Mouse (Mus musculus) stomach, embryonic 14.5 days (tissue): ENCODE measurements around the gene Mttp. TPM values are rescaled to one million over a fixed set of nuclear protein-coding genes. Genes with fewer than 3 reads are reported as not detected.

Experiments used
- ATAC-seq: fragments of 200-750 bp; cut with Nextera tagmentation; 2 replicates; pipeline ENCODE4 v1.8.0; 2017; ENCODE audit warnings: low read depth, moderate TSS enrichment; ENCODE audit not compliant: insufficient number of reproducible peaks, insufficient read depth, low FRiP score
- H3K27ac ChIP-seq: fragments of 300-500 bp; sonication (generic); 2 replicates; pipeline ENCODE4 v1.5.1; 2014; ENCODE audit warnings: mild to moderate bottlenecking, low read length, moderate library complexity, mixed read lengths
- H3K27me3 ChIP-seq: fragments of 300-500 bp; sonication (generic); 2 replicates; pipeline ENCODE4 v1.6.1; 2014; ENCODE audit warnings: low read length, control low read depth, mixed read lengths; ENCODE audit not compliant: control insufficient read depth, insufficient read depth
- H3K36me3 ChIP-seq: fragments of 300-500 bp; sonication (generic); 2 replicates; pipeline ENCODE4 v1.6.1; 2014; ENCODE audit warnings: mild to moderate bottlenecking, control low read depth, low read length, moderate library complexity, mixed read lengths; ENCODE audit not compliant: control insufficient read depth, insufficient read depth
- H3K4me1 ChIP-seq: fragments of 300-500 bp; sonication (generic); 2 replicates; pipeline ENCODE4 v1.6.1; 2014; ENCODE audit warnings: low read length, control low read depth, mixed read lengths; ENCODE audit not compliant: control insufficient read depth, insufficient read depth
- H3K4me2 ChIP-seq: fragments of 300-500 bp; sonication (generic); replicated peaks from 2 replicates; pipeline ENCODE4 v1.6.1; 2014; ENCODE audit warnings: low read depth, low read length, control low read depth
- H3K4me3 ChIP-seq: fragments of 300-500 bp; sonication (generic); 2 replicates; pipeline ENCODE4 v1.5.1; 2014; ENCODE audit warnings: low read depth, low read length, control low read depth
- H3K9ac ChIP-seq: fragments of 300-500 bp; sonication (generic); replicated peaks from 2 replicates; pipeline ENCODE4 v1.6.1; 2014; ENCODE audit warnings: low read depth, mild to moderate bottlenecking, control low read depth, low read length, moderate library complexity, mixed read lengths
- H3K9me3 ChIP-seq: fragments of 300-500 bp; sonication (generic); 2 replicates; pipeline ENCODE4 v1.6.1; 2016; ENCODE audit warnings: low read depth, low read length, control low read depth; ENCODE audit not compliant: control insufficient read depth
- WGBS: fragments of 180-500 bp; shearing (Covaris S2); extraction: QIAGEN DNeasy Blood & Tissue Kit; methylation state at CpG from one replicate; pipeline ENCODE4 v1.1.7; 2014; 5-methylcytosine and 5-hydroxymethylcytosine counted together
- polyA plus RNA-seq: library from polyadenylated mRNA; unstranded; fragments of >200 nt; fragmentation: Nextera tagmentation; extraction: Ambion mirVana; gene quantifications from 2 replicates; pipeline ENCODE4 v1.2.1, GENCODE M21; 2014

Gene Mttp
- polyA plus RNA-seq, 1 experiment from 2014 or later, result 8.8 TPM

DNA sequence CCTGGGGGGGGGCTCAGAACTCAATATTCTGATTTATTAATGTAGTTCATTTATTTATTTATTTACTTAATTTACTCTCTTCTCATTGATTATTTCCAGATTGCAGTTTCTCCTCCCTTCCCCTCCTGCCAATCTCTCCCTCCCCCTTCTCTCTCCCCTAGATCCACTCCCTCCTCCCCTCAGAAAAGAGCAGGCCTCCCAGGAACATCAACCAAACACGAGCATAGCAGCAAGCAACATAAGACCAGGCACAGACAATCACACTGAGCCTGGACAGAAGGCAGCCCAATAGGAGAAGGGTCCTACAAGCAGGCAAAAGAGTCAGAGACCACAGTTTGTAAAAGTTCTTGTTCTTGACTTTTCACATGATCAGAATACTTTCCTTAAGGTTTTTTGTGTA lies 73.8 kb downstream of the Mttp start:
- no peak for ATAC-seq
- Histone ChIP-seq H3K9me3 (no peaks in the 10 kb centered on the region), H3K4me1 (0 out of 2 replicates have a peak, but pooled peaks cover 4% of the 10 kb centered on the region), H3K36me3 (no peaks in the 10 kb centered on the region), H3K9ac (no peak overlapping the region), H3K4me3 (no peak overlapping the region), H3K27me3 (no peaks in the 10 kb centered on the region), H3K27ac (no peak overlapping the region), H3K4me2 (no peak overlapping the region)
- WGBS, result 20% methylated on average over 1 of the region's 1 CpGs

DNA sequence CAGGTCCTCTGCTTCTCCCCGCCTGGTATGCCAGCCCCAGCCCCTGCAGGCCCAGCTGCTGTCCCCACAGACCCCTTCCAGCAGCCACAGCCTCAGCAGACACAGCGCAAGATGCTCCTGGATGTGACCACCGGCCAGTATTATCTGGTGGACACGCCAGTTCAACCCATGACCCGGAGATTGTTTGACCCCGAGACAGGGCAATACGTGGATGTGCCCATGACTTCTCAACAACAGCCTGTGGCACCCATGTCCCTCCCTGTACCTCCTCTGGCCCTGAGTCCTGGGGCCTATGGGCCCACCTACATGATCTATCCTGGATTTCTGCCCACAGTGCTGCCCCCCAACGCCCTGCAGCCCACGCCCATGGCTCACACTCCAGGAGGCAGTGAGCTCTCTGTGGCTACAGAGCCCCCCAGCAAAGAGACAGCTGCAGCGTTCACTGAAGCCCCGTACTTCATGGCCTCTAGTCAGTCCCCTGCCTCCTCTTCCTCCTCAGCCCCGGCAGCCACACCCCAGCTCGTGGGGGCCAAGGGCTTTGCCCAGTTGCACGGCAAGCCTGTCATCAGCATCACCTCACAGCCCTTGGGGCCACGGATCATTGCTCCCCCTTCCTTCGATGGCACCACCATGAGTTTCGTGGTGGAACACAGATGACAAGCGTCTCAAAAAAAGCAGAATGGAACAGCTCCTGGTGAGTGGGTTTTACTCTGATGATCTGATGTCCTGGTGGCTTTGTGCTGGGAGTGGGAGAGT lies 74.8 kb downstream of the Mttp start:
- H3K36me3 ChIP-seq, result no peaks in the 10 kb centered on the region
- no peak overlapping the region for H3K4me2 ChIP-seq
- no peaks in the 10 kb centered on the region for H3K27me3 ChIP-seq
- no peak for ATAC-seq
- H3K4me1 ChIP-seq, result peaks cover 9% of the 10 kb centered on the region; the same call in 1 of the 2 replicates
- H3K9ac ChIP-seq, result no peak overlapping the region
- WGBS, result 82% methylated on average over 18 of the region's 18 CpGs
- no peaks in the 10 kb centered on the region for H3K9me3 ChIP-seq
- no peak overlapping the region for H3K27ac ChIP-seq
- no peak overlapping the region for H3K4me3 ChIP-seq

DNA sequence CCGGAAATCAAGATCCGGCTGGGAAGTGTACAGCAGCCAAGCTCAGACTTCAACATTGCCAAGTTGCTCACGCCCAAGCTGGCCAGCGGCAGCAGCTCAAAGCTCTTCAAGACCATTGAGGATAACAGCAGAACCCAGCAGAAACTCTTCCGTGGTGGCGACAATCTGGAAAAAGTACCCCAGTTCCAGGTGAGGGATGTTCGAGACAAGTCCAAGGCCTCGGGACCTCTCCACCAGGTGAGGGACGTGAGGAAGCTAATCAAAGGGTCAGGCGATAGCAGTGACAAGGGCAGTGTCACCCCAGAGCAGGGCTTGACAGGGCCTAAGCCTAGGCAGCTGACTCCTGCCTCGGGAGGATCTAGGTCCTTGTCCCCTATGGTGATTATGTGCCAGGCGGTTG lies 76.7 kb downstream of the Mttp start:
- no peak overlapping the region for H3K4me3 ChIP-seq
- no peaks in the 10 kb centered on the region for H3K27me3 ChIP-seq
- 93% methylated on average over 12 of the region's 12 CpGs for WGBS
- no peak for ATAC-seq
- no peak overlapping the region for H3K27ac ChIP-seq
- H3K9ac ChIP-seq, result no peak overlapping the region
- no peaks in the 10 kb centered on the region for H3K36me3 ChIP-seq
- H3K9me3 ChIP-seq, result no peaks in the 10 kb centered on the region
- no peak overlapping the region for H3K4me2 ChIP-seq
- H3K4me1 ChIP-seq, result peaks cover 19% of the 10 kb centered on the region; the same call in 1 of the 2 replicates

DNA sequence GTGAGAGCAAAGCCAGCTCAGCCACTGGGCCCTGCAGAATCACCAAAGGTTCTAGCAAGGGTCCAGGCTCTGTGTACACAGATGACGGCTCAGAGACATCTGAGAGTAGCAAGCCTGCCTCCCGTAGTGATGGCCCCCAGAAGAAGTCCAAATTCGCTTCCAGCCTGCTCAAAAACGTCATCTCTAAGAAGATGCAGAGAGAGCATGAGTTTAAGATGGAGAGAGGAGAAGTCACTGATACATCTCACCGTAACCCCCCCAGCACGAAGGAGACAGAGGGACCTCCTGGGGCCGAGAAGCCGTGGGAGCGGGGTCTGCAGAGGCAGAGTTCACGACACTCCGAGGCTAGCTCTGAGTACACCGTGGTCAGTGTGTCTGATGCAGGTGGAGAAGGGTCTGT lies 77.5 kb downstream of the Mttp start, which contains the start of gene Gm5105:
Gene Gm5105, minus strand, starts transcription at position 101 of the 400 bp plus-strand sequence.
- WGBS, result 87% methylated on average over 12 of the region's 12 CpGs
- H3K4me3 ChIP-seq, result no peak within 1 kb of the TSS
- no peak within 1 kb of the TSS for H3K27ac ChIP-seq
- H3K36me3 ChIP-seq, result no peaks in the 10 kb centered on the region
- H3K9me3 ChIP-seq, result no peaks in the 10 kb centered on the region
- H3K27me3 ChIP-seq, result no peaks in the 10 kb centered on the region
- peaks cover 19% of the 10 kb centered on the region; the same call in 1 of the 2 replicates for H3K4me1 ChIP-seq
- no peak within 1 kb of the TSS for H3K9ac ChIP-seq
- H3K4me2 ChIP-seq, result no peak within 1 kb of the TSS
- no peak for ATAC-seq

DNA sequence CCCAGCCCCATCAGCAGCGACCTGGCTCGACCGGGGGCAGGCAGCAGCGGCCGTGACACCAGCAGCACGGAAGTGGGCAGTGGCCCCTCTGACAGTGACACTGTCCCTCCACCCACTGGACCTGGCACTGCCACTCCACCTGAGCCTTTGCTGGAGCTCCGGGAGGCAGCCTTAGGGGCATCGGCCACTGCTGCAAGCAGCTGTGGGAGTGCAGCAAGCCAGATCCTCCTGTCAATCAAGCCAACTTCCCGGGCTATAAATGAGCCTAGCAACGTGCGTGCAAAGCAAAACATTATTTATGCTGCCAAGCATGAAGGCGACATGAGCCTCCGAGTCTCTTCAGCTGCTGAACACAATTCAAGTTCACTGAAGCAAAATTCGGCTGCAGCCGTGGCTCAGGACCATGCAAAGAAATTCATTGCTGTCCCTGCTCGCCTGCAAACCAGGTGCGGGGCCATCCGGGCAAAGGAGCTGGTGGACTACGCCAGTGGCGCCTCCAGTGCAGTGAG lies 78.4 kb downstream of the Mttp start:
- no peaks in the 10 kb centered on the region for H3K9me3 ChIP-seq
- H3K4me3 ChIP-seq, result no peak overlapping the region
- no peaks in the 10 kb centered on the region for H3K27me3 ChIP-seq
- H3K36me3 ChIP-seq, result no peaks in the 10 kb centered on the region
- H3K4me1 ChIP-seq, result peaks cover 19% of the 10 kb centered on the region; the same call in 1 of the 2 replicates
- no peak overlapping the region for H3K9ac ChIP-seq
- no peak for ATAC-seq
- WGBS, result 73% methylated on average over 20 of the region's 20 CpGs
- no peak overlapping the region for H3K27ac ChIP-seq
- no peak overlapping the region for H3K4me2 ChIP-seq

DNA sequence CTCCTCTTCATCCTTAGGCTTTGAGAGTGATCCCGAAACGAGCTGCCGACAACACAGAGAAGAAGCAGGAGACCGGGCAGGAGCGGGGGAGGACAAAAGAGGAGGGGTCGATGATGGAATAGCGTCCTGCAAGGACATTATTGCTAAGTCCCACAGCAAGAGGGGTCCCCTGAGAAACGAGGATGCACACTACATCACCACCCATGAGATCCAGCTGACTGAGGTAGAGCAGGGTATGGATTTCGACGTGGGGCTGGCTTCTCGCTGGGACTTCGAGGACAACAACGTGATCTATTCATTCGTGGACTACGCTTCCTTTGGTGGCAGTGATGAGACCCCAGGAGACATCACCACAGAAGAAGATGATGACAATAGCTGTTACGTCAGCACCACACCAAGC lies 78.8 kb downstream of the Mttp start:
- ATAC-seq, result no peak
- H3K9me3 ChIP-seq, result no peaks in the 10 kb centered on the region
- H3K4me3 ChIP-seq, result no peak overlapping the region
- H3K4me2 ChIP-seq, result no peak overlapping the region
- 91% methylated on average over 16 of the region's 16 CpGs for WGBS
- no peak overlapping the region for H3K9ac ChIP-seq
- H3K36me3 ChIP-seq, result no peaks in the 10 kb centered on the region
- H3K4me1 ChIP-seq, result peaks cover 19% of the 10 kb centered on the region; the same call in 1 of the 2 replicates
- H3K27me3 ChIP-seq, result no peaks in the 10 kb centered on the region
- H3K27ac ChIP-seq, result no peak overlapping the region

DNA sequence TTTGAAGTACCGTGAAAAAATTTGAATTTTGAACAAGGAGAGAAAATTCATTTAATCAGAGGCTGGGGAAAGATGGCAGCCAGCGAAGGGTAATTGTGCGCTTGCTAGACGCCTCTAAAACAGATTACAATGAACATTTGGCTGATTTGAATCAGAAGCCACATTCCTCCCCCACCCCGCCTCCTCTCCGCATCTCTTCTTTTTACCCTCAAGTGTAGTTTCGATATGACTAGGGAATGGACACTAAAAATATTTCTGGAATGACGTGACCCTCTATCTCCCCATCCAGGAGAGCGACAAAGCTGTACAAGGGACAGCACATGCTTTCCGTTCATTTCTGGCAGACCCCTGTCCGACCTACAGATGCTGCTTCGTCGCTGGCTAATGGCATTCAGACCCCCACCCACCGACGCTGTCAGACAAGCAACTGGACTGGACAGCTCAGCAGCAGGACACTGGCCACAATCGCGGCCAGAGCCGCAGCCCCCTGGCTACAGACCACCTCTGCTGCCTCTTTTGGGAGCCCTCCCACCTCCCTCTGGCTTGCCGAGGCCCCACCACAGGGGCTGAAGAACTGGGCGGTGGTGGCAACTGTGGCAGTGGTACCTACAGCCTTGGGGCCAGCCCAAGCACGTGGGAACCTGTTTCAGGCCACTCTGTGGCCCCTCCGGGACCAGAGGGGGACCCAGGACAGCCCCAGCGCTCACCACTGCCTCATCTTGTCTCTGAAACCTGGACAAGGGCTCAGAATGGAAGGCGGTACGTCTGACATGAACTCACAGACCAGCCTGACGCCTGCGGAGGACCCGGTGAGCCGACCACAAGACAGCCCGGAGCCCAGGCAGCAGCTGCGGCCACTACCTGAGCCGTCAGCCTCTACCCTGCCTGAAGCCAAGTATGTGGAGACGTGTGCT lies 79.8 kb downstream of the Mttp start, which contains the start of gene 1110002E22Rik:
Gene 1110002E22Rik, plus strand, starts transcription at position 321 of the 914 bp plus-strand sequence.
- no peak within 1 kb of the TSS for H3K4me2 ChIP-seq
- H3K4me1 ChIP-seq, result peaks cover 16% of the 10 kb centered on the region; the same call in 1 of the 2 replicates
- H3K27ac ChIP-seq, result no peak within 1 kb of the TSS; the same call in 1 of the 2 replicates
- H3K36me3 ChIP-seq, result no peaks in the 10 kb centered on the region
- H3K9ac ChIP-seq, result no peak within 1 kb of the TSS
- no peak for ATAC-seq
- no peaks in the 10 kb centered on the region for H3K27me3 ChIP-seq
- H3K4me3 ChIP-seq, result no peak within 1 kb of the TSS
- 73% methylated on average over 33 of the region's 33 CpGs for WGBS
- H3K9me3 ChIP-seq, result no peaks in the 10 kb centered on the region

DNA sequence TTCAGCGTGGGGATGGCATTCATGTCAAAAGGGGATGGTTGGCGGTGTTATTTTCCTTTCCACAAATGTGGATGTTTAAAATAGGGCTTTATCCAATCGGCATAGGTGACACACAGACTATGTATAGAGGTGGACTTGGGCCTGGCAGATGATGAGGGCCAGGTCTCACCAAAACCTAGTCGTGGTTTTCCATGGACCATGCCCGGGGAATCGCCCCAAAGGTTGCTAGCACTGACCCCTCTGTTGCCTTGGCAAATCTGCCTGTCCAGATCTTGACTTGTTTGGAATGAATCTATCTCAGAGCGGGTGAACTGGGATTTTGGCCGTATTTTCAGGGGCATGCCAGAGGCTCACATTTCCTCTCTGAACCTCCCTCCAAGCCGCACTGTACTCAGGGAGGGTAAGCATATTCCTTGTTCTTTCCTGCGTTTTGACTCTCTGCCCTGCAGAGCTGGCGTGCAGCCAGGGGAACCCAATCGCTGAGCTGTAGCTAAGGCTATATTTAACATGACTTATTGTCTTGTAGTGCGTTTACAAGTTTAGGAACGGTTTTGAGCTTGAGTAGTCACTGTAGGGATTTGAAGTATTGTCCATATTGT lies 80.9 kb downstream of the Mttp start:
- peaks cover 19% of the 10 kb centered on the region; the same call in 1 of the 2 replicates for H3K4me1 ChIP-seq
- H3K27ac ChIP-seq, result peak overlapping the region; percentile 21; the same call in 1 of the 2 replicates
- H3K9ac ChIP-seq, result no peak overlapping the region
- H3K36me3 ChIP-seq, result no peaks in the 10 kb centered on the region
- H3K4me3 ChIP-seq, result no peak overlapping the region
- H3K27me3 ChIP-seq, result no peaks in the 10 kb centered on the region
- 37% methylated on average over 14 of the region's 14 CpGs for WGBS
- no peak overlapping the region for H3K4me2 ChIP-seq
- no peaks in the 10 kb centered on the region for H3K9me3 ChIP-seq
- ATAC-seq, result 0 out of 2 replicates have a peak, but pooled peaks have one; percentile 56
